Mouse (Mus musculus) forebrain, embryonic 11.5 days (tissue): ENCODE results near the gene Ppp1r2. TPM values are rescaled to one million over a fixed set of nuclear protein-coding genes. Genes with fewer than 3 reads are reported as not detected.

Source experiments
- ATAC-seq: fragments of 200-750 bp; cut with Nextera tagmentation; replicated peaks from 2 replicates; pipeline ENCODE4 v1.8.0; 2017; ENCODE audit warnings: moderate TSS enrichment; ENCODE audit not compliant: low FRiP score
- DNase-seq: peaks from one replicate; pipeline ENCODE4 v3.0.0-alpha.2; 2017; ENCODE audit warnings: low spot score
- H3K27ac ChIP-seq: fragments of 300-500 bp; sonication (generic); 2 replicates; pipeline ENCODE4 v1.5.1; 2014; ENCODE audit warnings: low read depth, low read length
- H3K27me3 ChIP-seq: fragments of 300-500 bp; sonication (generic); 2 replicates; pipeline ENCODE4 v1.6.1; 2014; ENCODE audit warnings: mild to moderate bottlenecking, low read length, mixed read lengths; ENCODE audit not compliant: control insufficient read depth, insufficient read depth
- H3K36me3 ChIP-seq: fragments of 300-500 bp; sonication (generic); 2 replicates; pipeline ENCODE4 v1.6.1; 2014; ENCODE audit warnings: mild to moderate bottlenecking, low read length, moderate library complexity, mixed read lengths; ENCODE audit not compliant: control insufficient read depth, insufficient read depth
- H3K4me1 ChIP-seq: fragments of 300-500 bp; sonication (generic); replicated peaks from 2 replicates; pipeline ENCODE4 v1.6.1; 2014; ENCODE audit warnings: low read length, mixed read lengths; ENCODE audit not compliant: control insufficient read depth, insufficient read depth
- H3K4me2 ChIP-seq: fragments of 300-500 bp; sonication (generic); 2 replicates; pipeline ENCODE4 v1.6.1; 2014; ENCODE audit warnings: low read depth, mild to moderate bottlenecking, low read length, moderate library complexity, mixed read lengths; ENCODE audit not compliant: severe bottlenecking
- H3K4me3 ChIP-seq: fragments of 300-500 bp; sonication (generic); 2 replicates; pipeline ENCODE4 v1.5.1; 2014; ENCODE audit warnings: low read depth, low read length
- H3K9ac ChIP-seq: fragments of 300-500 bp; sonication (generic); 2 replicates; pipeline ENCODE4 v1.6.1; 2014; ENCODE audit warnings: low read length
- H3K9me3 ChIP-seq: fragments of 300-500 bp; sonication (generic); 2 replicates; pipeline ENCODE4 v1.6.1; 2016; ENCODE audit warnings: low read length, mixed read lengths; ENCODE audit not compliant: control insufficient read depth
- WGBS: fragments of 180-500 bp; shearing (Covaris S2); extraction: QIAGEN DNeasy Blood & Tissue Kit; methylation state at CpG from one replicate; pipeline ENCODE4 v1.1.7; 2014; 5-methylcytosine and 5-hydroxymethylcytosine counted together
- polyA plus RNA-seq: library from polyadenylated mRNA; unstranded; fragments of >200 nt; fragmentation: Nextera tagmentation; extraction: Ambion mirVana; gene quantifications from 2 replicates; pipeline ENCODE4 v1.2.1, GENCODE M21; 2014

Gene Ppp1r2
- polyA plus RNA-seq, 1 experiment from 2014 or later = 110 TPM

DNA sequence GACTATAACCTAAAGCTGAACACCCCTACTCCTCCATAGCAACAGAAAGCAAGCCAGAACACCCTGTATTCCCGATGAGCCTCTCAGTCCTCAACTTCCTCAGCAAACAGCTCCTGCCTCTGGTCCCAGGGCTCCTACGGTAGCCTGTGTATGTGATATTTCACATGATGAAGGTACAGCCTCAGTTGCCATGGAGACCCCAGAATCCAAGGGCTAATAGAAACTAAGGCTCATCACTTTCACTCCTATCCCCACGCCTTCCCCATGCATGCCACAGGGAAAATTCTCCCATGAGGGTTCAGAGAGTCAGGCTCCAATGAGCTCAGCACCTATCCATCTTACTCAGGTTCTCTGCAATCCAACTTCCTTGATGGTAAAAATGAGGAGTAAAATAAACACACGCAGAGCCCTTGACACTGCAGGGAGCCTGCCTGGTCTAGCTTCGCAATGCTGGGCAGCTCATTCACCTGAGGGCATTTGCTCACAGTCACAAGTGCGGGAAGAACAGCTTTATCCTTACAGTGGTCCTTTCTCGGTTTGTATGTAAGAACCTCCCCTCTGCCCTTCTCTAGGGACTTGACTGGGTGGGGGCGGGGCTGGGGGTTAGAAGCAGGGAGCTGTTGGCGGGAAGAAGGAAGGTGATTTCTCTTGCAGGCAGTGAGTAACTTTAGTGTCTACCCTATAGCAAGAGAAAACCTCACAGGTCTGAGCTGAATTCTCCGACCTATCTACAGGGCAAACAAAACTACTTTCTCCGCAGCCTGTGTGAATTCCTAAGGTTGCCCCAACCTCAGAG is 24.3 kb upstream of the Ppp1r2 start:
- Histone ChIP-seq H3K4me1 (peaks cover 5% of the 10 kb centered on the region; the same call in 1 of the 2 replicates), H3K9ac (no peak overlapping the region), H3K27me3 (no peaks in the 10 kb centered on the region), H3K27ac (no peak overlapping the region), H3K4me3 (no peak overlapping the region), H3K4me2 (no peak overlapping the region), H3K36me3 (no peaks in the 10 kb centered on the region), H3K9me3 (no peaks in the 10 kb centered on the region)
- no peak for DNase-seq
- ATAC-seq = no peak
- WGBS = 53% methylated on average over 11 of the region's 11 CpGs

DNA sequence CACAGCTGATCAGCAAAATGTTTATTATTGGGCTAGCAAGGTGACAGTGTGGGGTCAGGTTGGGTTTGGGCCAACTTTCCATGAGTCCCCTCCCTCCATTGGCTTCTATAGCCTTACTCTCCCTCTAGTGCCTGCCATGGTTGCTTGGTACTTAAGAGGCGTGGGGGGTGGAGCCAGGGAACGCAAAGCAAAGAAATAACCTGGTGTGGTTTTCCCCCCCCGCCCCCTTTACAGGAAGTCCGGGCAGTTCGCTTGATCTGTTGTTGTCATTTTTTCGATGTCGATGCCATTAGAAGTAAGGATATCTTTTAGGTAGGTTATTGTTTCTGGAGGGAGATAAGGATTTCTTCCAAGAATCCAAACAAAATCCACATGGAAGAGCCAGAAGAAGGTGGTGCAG is 22.0 kb upstream of the Ppp1r2 start:
- no peak for DNase-seq

DNA sequence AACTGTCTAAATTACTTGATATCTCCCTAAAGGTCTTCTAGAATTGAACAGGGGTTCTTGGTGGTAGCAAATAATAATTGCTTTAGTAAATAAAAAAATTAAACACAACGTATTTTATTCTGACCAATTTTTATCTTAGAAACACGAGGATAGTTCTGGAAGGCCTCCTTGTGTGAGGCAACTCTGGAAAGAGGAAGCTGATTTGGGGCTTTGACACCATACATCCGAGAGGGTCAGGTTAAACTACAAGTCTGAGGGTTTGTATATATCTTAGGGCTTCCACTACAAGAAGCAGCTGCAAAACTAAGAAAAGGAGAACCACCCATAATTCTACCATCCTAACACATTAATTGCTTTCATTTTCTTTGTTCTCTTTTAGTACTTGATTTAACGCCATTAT is 18.7 kb upstream of the Ppp1r2 start:
- H3K27ac ChIP-seq = no peak overlapping the region
- DNase-seq (no peak), ATAC-seq (no peak)
- no peak overlapping the region for H3K4me2 ChIP-seq
- H3K4me3 ChIP-seq = no peak overlapping the region
- no peak overlapping the region for H3K9ac ChIP-seq
- H3K27me3 ChIP-seq = no peaks in the 10 kb centered on the region
- 80% methylated on average over 4 of the region's 4 CpGs for WGBS
- no peaks in the 10 kb centered on the region for H3K4me1 ChIP-seq
- no peaks in the 10 kb centered on the region for H3K36me3 ChIP-seq
- no peaks in the 10 kb centered on the region for H3K9me3 ChIP-seq

More for the DNA sequence above, 22.0 kb upstream of the Ppp1r2 start:
- Histone ChIP-seq H3K9me3 (no peaks in the 10 kb centered on the region), H3K27me3 (no peaks in the 10 kb centered on the region), H3K4me3 (no peak overlapping the region), H3K4me2 (no peak overlapping the region), H3K9ac (no peak overlapping the region), H3K4me1 (peaks cover 5% of the 10 kb centered on the region; the same call in 1 of the 2 replicates), H3K27ac (no peak overlapping the region), H3K36me3 (no peaks in the 10 kb centered on the region)
- no peak for ATAC-seq
- WGBS = 93% methylated on average over 7 of the region's 7 CpGs

DNA sequence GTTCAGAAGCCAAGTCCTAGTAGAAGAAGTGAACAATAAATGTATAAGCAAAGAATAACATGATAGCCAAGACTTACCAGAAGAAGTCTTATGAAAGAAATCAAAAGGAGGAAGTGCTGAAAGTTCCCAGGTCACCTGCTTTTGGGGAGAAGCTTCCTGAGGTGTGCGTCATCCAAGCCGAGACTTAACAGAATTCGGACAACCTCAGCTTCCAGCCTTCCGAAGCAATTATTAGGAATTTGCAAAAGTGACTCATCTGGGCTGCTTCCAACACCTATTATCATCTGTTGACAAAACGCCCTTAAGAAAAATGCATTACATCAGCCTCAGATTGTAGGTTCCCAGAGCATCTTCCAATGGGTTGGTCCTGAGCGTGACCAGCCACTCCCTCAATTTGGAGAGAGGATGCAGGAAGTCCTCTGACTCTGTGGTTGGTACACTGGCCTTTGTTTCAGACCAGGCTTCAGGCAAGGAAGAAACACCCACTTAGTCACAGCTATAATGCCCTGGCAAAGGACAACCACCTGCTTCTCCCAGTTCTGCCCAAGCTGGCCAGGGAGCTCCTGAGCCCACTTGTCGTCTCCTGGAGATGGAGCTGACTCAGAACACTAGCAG is 15.8 kb upstream of the Ppp1r2 start:
- H3K4me2 ChIP-seq = no peak overlapping the region
- H3K27me3 ChIP-seq = no peaks in the 10 kb centered on the region
- H3K27ac ChIP-seq = no peak overlapping the region
- 89% methylated on average over 7 of the region's 7 CpGs for WGBS
- ATAC-seq (no peak), DNase-seq (no peak)
- H3K4me3 ChIP-seq = no peak overlapping the region
- H3K4me1 ChIP-seq = no peaks in the 10 kb centered on the region
- H3K9ac ChIP-seq = no peak overlapping the region
- H3K36me3 ChIP-seq = no peaks in the 10 kb centered on the region
- H3K9me3 ChIP-seq = no peaks in the 10 kb centered on the region

DNA sequence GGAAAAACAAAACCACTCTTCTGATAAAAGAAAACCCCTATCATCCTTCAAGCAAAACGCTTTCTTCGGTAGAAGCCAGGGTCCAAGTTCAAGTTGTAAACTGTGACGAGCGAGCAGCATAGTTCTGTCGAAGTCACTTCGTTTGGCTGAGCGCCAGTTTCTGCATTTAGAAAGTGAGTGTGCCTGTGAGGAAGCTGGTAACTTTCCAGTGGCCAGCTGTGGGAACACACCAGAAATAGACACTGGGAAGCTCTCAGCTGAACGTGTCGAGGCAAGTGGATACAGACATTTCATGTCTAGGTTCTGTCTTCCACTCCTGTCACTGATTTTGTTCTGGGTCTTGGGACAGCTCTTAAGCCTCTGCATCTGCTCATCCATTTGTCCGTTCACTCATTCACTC is 15.2 kb upstream of the Ppp1r2 start:
- WGBS = 86% methylated on average over 10 of the region's 10 CpGs
- H3K4me1 ChIP-seq = no peaks in the 10 kb centered on the region
- no peaks in the 10 kb centered on the region for H3K9me3 ChIP-seq
- no peak overlapping the region for H3K9ac ChIP-seq
- H3K27me3 ChIP-seq = no peaks in the 10 kb centered on the region
- no peak overlapping the region for H3K4me2 ChIP-seq
- DNase-seq (no peak), ATAC-seq (no peak)
- H3K36me3 ChIP-seq = no peaks in the 10 kb centered on the region
- H3K27ac ChIP-seq = no peak overlapping the region
- no peak overlapping the region for H3K4me3 ChIP-seq

DNA sequence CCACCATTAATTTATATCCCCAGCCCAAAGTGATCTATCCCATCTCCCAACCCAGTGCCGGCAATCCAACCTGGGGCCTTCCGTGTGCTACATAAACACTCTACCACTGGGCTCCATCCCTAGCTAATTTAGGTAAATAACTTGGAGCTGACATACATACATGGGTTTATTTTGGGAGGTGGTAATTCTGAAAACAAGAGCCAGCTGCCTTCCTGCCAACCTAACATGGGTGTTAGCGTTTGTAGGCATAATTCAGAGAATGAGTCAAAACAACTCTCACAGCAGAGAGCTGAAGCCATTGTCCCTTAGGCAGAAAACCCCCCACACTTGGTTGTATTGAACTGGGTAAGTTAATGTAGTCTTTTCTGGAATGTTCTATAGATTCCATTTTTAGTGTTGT is 12.6 kb upstream of the Ppp1r2 start:
- no peak for ATAC-seq

DNA sequence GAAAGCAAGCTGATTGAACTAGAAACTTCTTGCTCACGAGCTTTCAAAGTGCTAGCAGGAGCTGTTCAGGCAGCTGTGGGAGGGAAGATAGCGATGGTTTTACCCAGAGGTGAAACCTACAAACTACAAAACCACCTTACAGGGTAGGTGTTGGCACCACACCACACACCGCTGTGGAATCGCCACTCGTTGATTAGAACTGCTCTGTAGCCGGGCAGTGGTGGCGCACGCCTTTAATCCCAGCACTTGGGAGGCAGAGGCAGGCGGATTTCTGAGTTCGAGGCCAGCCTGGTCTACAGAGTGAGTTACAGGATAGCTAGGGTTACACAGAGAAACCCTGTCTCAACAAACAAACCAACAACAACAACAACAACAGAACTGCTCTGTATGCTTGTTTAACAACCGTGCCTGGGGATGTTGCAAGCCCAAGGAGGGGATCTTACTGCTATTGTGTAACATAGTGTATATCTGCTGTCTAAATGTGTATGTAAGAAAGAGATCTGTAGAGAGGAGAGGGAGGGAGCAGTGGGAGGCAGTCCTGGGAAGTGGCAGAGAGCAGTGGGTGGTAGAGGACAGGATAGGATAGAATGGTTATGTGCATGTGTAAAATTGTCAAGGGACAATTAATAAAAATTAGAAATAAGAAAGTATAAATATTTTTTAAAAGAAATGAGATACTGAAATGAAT is 11.9 kb upstream of the Ppp1r2 start:
- no peaks in the 10 kb centered on the region for H3K9me3 ChIP-seq
- no peaks in the 10 kb centered on the region for H3K36me3 ChIP-seq
- H3K27ac ChIP-seq = no peak overlapping the region
- H3K4me2 ChIP-seq = no peak overlapping the region
- no peak overlapping the region for H3K9ac ChIP-seq
- H3K27me3 ChIP-seq = no peaks in the 10 kb centered on the region
- ATAC-seq (no peak), DNase-seq (no peak)
- no peak overlapping the region for H3K4me3 ChIP-seq
- WGBS = 91% methylated on average over 11 of the region's 11 CpGs
- no peaks in the 10 kb centered on the region for H3K4me1 ChIP-seq

More for the DNA sequence above, 12.6 kb upstream of the Ppp1r2 start:
- Histone ChIP-seq H3K4me2 (no peak overlapping the region), H3K9ac (no peak overlapping the region), H3K27me3 (no peaks in the 10 kb centered on the region), H3K36me3 (no peaks in the 10 kb centered on the region), H3K4me3 (no peak overlapping the region), H3K4me1 (no peaks in the 10 kb centered on the region), H3K9me3 (no peaks in the 10 kb centered on the region), H3K27ac (no peak overlapping the region)
- WGBS = 86% methylated on average over 3 of the region's 3 CpGs
- no peak for DNase-seq

DNA sequence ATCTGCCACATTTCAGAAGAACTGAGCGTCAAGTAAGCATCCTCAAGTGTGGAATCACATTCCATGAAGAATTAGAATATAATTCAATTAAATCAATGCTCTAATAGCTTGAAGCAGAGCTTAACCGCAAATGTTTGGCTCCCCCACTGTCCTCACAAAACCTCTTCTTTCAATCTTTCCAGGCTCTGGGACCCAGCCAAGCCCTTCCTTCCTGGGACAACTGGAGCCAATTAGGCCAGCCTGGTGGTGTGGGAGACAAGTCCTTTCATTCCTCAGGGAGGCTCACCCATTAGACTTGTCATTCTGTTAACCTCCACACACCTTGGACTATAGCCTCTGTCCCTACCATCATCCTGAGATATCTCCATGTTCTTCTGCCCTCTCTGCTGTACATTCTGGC is 6.9 kb upstream of the Ppp1r2 start:
- 82% methylated on average over 2 of the region's 2 CpGs for WGBS

More for the DNA sequence above, 6.9 kb upstream of the Ppp1r2 start:
- Histone ChIP-seq H3K9ac (no peak overlapping the region), H3K36me3 (no peaks in the 10 kb centered on the region), H3K27me3 (no peaks in the 10 kb centered on the region), H3K9me3 (no peaks in the 10 kb centered on the region), H3K4me1 (no peaks in the 10 kb centered on the region), H3K27ac (no peak overlapping the region), H3K4me2 (no peak overlapping the region), H3K4me3 (no peak overlapping the region)
- DNase-seq (no peak), ATAC-seq (no peak)
